Mouse (Mus musculus): ENCODE measurements around the gene Gramd1a.
A peak's percentile ranks its signal among the peaks of the same experiment; 100 is the strongest.

The Gramd1a gene

DNA sequence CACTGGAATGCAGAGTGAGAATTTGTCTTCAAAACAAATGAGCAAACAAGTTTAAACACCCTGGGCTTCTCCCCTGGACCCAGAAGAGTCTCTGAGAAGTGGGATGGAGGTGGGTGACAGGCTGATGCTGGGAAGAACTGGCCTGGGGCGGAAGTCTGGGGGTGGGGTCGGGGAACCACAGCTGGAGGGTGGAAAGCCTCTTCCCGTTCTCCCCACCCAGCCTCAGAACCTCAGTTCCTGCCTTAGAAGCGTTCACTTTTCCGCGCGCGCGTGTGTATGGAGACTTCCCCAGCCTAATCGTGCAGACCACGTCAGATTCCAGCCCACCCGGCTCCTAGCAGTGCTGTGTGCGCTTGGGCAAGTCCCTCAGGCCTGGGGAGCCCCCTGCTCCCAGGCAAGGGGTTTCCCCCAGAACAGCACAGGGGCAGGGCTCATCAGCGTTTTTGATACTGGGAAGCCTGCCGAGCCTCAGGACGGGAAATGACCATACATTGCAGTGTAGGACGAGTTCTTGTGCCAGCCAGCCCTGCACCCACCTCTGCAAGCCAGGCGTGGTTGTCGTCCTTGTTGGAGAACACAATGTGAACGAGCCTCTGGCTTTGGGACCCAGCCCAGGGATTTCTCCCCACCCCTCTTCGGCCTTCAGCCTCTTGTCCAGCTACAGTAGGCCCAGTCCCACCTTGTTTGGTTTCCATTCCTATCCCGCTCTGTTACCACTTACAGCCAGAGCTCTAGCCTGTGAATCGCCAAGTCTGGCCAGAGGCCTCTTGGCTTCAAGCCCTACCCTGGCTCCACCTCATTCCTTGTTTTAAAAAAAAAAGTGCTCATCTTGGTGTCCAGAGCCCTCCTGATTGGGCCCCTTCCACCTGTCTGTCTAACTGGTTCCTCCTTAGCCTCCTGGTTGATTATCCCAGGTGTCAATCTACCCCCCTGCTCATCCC is 4.1 kb downstream of the Gramd1a start:
- DNase-seq (ENCODE audit: low read depth) = peak; percentile 90

DNA sequence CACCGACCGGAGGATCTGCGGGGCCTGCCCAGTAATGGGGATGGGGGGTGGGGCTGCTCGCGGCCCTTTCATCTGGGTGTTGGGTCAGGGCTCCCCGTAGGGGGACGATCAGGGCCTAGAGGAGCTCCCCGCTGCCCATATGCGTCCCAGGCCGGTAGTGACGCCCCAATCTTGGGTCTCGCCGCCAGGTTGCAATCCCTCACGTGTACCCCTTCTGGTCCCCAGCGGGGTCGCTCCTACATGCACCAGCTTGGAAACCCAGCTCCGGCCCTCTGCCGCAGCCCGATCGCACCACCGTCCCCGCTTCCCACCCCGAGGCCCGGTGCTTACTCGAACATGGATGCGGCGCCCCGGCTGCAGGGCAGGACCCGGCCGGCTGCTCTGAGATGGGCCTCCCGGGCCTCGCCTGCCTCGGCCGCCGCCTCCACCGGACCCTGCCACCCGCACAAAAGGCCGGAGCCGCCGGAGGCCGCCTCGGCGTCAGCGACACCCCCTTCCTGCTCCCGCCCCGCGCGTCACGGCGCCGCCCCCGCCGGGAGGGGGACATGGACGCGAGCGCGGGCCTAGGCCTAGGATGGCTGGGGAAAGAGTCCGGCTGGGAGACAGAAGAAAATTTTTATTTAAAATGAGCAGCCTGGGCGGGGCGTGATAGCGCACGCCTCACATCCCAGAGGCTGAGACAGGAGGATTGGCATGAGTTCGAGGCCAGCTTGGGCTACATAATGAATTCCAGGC is 5.0 kb downstream of the Gramd1a start:
- DNase-seq (ENCODE audit: low read depth) = peak; percentile 86

DNA sequence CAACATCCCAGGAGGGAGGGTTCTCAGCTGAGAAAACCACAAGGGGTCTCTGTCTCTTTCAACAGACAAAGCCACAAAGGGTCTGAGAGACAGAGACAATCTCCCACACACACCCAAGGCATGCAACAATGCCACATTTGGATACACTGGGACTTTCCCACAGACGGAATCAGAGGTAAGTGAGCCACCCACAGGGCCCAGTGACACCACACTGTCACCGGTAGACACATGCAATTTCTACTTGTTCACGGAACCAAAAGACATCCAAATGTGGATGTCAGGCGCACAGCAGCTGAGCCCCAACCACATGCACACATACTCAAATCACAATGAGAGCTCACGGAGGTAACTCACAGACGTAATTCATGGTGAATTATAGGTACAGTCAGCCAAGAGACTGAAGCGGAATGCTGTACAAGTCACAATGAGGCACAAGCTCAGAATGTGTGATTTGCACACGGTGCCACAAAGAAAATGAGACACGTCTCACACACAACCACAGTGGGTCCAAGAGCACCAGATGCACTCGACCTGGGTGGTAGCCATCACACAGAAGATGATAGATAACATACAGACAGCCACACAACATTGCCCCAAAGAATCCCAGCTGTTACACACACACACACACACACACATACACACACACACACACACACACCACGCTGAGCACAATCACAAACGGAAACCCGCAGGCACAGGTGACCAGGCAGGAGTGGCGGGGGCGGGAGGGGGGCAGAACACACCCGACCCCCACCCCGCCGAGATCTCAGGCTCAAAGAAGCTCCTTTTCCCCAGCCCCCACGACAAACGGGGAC is 5.7 kb downstream of the Gramd1a start:
- DNase-seq (ENCODE audit: low read depth) = peak; percentile 86

DNA sequence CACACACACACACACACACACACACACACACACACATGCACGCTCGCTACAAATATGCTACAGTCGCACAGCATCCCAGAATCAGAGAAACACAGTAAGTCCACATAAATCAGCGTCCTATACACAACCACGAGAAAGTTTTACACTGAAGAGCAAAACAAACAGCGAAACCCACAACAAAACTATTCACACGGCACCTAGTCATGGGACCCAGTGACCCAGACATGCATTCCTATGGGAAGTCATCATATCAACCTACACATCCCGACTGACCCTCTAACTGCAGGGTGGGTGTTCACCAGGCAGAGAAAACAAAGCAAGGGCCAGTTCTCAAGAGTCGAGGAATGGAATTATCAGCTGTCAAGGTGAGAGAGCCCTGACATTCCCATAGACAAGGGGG is 6.4 kb downstream of the Gramd1a start:
- DNase-seq (ENCODE audit: low read depth) = peak; percentile 58

DNA sequence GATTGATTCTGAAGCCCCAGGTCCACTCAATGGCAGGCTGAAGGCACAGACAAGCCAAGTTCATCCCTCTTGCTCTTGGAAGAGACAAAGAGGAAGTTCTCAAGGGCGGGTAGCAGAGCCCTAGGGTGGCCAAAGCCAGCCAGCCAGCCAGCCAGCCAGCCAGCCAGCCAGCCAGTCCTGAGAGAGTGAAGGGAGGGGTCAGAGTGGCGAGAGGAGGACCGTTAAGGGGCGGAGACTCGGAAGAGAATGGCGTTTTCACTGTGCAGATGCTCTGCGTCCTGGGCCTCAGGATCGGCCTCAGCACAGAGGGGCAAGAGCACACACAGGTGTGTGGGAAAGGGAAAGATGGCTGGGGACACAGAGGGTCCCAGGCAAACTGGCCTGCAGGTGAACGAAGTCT is 6.9 kb downstream of the Gramd1a start:
- DNase-seq (ENCODE audit: low read depth) = peak; percentile 76

DNA sequence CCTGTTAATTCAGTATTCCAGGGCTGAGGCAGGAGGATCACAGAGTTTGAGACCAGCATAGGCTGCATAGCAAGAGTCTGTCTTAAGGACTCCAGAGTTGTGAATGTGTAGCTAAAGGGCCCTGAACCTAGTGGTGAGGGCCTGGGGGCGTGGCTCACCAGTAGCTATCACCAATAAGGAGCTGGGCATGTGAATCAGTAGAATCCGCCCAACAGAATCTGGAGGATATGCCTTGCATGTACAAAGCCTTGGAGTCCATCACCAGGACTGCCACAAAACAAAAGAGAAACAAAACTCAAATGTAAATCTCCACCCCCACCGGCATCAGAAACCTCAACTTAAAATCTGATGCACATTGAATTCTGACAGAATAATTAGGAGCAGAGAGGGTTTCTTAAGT is 7.6 kb downstream of the Gramd1a start:
- peak; percentile 86 for DNase-seq (ENCODE audit: low read depth)

DNA sequence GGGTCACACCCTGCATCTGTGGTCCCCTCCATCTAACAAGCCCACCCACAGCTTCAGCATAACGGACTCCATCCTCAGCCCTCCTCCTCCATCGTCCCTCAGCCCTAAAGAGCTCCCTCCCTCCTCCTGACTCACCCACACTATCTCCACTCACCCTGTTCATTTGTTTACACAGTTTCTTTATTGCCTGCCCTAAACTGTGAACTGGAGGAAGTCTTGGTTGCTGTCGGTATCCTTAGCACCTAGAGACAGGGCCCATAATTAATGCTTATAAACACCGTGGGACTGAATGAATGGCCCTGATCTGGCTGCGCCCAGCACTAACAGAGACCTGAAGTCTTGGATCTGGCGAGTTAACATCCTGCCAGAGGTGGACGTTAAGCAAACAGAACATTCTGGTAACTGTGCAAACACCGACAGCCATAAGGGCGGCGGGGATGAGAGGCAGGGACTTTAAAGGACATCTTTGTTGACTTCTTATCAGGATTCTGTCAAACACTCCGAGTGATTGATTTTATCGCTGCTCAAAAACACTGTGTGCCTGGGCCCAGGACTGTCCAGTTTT is 10.0 kb downstream of the Gramd1a start:
- no peak for DNase-seq (ENCODE audit: low read depth)

DNA sequence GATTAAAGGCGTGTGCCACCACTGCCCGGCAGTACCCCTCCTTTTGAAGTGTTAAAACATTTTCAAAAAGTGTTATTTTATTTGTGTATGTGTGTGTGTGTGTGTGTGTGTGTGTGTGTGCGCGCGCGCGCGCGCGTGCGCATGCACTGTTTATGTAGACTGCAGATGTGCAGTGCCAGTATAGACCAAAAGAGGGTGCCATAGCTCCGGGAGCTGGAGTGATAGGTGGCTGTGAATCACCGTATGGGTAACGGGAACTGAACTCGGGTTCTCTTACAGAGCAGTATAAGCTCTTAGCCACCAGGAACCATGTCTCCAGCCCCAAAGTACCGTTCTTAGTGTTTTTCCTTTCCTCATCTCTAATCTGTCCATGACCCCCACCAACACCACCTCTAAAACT is 10.8 kb downstream of the Gramd1a start:
- DNase-seq (ENCODE audit: low read depth) = peak; percentile 68

DNA sequence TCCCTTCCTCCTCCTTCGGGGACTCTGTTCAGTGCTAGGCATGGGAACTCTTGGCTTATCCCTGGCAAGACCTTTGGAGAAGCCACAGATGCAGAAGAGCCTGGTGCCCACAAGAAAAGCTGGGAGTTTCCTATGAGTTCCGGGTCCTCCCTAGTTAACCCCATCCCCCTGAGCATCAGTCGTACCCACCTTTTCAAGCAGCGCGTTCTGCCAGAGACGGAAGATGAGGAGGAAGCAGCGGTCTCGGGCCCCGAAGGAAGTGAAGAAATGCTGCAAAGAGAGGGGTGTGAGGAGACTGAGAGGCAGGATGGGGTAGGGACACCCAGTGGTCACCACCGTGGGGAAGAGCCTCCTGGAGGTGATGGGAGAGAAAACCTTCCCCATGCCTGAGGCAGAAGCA is 14.8 kb downstream of the Gramd1a start:
- no peak for DNase-seq (ENCODE audit: low read depth)

DNA sequence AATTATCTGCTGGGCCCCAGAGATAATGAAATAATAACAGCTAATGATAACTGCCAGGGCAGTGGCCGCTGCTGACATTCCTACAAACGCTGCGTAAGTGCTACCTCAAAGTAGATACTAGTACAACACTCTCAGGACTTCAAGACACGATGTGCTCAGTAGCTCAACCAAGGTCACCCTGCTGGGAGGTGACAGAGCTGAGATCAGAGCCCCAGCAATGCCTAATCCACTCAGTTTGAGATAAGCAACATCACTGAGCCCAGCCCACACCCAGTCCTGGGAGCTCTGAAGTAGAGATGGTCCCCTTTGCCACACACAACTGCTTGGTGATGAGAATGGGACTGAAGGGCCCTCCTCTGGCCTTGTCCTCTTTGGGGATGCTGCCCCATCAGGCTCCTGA is 15.4 kb downstream of the Gramd1a start:
- no peak for DNase-seq (ENCODE audit: low read depth)

DNA sequence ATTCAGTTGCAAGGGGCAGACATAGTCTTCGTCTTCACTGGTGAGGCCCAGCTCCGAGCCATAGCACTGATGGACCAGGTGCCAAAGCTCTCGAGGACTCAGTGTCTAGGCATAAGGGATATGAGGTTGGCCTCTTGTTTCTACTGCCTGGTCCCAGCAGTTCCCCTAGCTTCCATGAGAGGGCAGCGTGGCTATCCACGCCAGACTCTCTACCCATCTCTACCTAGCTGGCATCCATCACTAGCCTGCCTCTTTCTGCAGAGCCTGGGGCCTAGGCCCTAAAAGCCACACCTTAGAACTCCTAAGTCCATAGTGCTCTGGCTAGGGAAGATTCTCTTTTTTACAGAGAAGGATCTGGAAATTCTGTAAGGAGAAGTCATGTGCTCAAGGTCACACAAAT is 15.9 kb downstream of the Gramd1a start:
- DNase-seq (ENCODE audit: low read depth) = peak; percentile 79

DNA sequence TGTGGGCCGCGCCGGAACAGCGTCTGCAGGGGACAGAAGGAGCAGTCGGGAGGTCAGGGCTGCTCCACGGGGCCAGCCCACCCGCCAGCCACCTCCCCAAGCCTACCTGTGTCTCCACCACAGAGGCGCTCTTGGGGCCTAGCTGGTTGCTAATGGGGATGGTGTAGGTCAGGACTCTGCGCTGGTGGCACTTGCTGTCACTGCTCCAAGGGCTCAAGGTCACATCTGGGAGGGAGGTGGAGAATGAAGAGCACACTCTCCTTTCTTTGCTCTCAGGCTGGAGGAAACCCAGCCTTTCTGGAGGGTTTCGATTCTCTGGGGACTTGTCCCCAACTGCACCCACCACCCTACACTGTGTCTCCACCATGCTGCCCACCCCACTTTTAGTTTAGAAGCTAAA is 20.0 kb downstream of the Gramd1a start:
- DNase-seq (ENCODE audit: low read depth) = no peak

DNA sequence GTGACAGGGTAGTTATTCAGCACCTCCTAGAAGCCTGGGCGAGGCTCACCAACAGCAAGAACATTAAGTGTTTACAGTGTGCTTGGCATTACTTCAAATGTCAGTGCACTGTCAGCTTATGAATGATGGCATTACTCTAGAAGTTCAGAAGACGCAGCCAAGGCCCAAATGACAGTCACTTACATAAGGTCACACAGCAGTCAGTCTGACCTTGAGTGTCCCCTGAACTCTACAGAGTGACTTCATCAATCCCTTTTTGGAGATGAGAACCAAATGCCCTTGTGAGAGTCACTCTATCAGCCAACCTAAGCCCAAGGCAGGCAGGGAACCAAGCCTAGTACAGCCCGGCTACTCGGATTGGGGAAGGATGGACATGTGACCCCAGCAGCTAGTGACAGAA is 23.8 kb downstream of the Gramd1a start:
- DNase-seq (ENCODE audit: low read depth) = no peak

DNA sequence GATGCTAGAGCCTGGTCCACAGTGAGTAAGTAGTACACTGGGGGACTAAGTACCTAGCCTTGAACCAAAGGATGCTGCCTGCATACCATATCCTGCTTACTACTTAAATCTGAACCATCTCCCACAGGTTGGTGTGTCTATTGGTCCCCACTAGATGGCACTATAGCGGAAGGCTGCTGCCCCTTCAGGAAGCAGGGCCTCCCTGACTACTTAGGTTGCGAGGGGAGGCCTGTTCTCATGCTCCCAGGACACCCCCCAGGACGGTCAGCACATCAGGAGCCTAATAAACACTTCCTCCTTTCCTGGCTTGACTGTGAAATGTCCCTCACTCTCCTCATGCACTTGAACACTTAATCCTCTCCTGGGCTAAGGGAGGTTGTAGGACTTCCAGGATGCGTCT is 24.9 kb downstream of the Gramd1a start:
- DNase-seq (ENCODE audit: low read depth) = peak; percentile 85

DNA sequence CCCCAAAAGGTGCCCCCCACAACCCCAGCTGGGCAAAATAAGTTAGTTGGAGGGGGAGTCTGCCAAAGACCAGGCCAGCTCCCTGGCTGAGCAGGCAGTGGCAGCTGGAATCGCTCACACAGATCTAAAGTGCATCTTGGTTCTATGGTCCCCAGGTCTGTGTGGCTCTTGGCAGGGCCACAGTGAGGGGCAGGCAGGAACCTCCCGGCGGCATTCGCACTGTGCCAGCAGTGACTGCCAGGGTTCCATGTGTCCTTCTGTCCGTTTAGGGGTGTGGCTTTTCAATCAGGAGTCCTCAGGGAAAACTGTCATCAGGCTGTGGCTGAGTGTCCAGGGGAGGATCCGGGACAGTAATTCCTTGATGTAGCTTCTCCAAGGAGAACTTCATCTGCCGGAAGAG is 25.5 kb downstream of the Gramd1a start:
- no peak for DNase-seq (ENCODE audit: low read depth)

DNA sequence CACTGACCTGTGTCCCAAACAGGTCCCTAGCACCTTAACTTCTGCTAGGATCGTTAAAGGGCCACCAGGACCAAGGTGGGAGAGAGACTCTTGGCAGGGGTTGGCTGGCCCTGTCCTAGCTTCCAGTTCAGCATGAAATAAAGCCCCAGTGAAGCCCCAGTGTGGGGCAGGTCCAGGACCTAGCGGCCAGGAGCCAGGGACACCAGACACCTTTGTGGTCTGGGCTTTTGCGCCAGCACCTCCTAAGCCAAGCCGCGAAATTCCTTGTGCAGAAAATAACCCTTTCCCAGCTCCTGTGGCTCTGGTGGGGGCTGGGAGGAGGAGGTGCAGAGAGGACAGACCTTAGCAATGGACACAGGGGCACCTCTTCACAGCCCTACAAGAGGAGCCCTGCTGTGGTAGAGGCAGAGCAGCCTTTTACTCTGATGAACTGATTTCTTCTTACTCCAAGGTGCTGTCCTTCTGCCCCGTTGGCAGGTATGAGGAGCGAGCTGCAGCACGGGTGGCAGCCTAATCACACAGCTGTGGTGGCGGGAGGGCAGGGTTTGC is 27.5 kb downstream of the Gramd1a start:
- no peak for DNase-seq (ENCODE audit: low read depth)

DNA sequence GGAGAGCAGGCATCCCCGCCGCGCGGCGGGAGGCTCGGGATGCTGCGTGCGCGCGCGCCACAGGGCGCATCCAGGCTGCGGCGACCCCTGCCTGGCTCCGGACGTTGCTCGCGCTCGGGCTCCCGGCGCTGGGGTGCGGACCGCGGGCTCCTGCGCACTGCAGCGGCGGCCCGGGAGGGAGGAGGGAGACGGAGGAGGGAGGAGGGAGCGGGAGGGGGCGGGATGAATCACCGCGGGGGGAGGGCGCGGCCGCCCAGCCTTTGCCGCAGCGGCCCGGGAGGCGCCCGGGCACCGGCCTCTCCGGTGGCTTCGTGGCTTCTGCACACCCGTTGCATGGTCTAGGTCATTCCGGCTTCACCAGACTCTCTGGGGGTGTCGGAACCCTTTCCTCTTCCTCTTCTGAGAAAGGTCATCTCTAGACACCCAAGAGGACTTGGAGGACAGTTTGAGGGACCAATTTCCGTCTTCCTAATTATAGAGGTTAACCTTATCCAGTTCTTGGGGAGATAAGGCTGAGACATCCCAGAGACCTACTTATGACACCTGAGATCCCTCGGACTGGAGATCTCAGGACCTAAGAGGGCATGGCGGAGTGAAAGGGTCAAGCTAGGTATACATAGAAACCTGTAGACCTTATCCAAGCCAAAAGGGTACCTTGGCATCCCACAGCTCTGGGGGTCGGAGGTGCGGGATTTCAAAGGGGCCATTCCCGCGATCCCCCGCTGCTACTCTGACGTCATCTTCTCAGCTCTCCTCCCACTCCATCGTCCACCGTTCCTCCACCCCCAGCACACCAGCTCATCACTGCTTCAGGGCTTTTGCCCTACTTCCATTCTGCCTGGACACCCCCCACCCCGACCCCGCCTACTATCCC is 28.6 kb downstream of the Gramd1a start, which contains the start of gene Scn1b:
TSS of gene Scn1b (minus strand) at position 153 of the 874 bp plus-strand sequence.
- DNase-seq (ENCODE audit: low read depth) = peak; percentile 66

DNA sequence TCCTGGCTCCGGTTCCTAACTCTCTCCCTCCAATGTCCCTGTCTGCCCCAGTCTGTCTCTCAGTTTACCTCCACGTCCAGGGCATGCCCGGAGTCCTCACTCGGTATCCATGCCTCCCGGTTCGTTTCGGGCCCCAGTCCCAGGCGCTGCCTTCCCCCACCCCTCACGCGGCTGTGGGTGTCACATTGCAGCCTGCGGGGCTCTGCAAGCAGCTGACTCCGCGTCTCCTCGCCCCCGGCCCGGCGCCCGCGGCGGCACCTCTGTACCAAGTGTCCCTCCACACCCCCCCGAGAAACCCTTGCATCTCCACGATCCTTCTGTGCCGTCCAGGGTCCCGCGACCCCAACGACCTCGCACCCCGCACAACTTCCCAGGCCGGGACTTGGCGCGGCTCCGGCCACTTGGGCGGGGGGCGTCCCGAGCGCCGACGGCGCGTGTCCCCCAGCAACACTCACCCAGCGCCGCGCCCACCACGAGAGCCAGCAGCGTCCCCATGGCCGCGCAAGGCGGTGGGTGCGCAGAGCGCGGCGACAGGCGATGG is 29.4 kb downstream of the Gramd1a start:
- no peak for DNase-seq (ENCODE audit: low read depth)

DNA sequence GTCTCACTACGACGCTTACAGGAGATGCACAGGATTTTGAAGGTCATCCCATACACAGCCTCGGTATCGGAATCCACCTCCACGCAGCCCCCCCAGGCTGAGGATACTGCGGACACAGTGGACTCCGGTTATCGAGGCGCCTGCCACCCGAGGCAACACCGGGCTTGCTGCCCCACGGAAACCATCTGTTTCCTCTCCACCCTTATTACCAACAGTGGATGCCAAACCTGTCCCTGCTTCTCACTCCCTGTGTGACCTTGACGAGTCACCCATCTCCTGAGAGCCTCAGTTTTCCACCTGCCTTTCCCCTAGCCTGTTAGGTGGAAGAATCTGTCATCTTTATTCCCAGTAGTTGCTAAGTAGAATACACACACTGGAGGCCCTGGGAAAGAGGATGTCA is 30.6 kb downstream of the Gramd1a start:
- DNase-seq (ENCODE audit: low read depth) = no peak

DNA sequence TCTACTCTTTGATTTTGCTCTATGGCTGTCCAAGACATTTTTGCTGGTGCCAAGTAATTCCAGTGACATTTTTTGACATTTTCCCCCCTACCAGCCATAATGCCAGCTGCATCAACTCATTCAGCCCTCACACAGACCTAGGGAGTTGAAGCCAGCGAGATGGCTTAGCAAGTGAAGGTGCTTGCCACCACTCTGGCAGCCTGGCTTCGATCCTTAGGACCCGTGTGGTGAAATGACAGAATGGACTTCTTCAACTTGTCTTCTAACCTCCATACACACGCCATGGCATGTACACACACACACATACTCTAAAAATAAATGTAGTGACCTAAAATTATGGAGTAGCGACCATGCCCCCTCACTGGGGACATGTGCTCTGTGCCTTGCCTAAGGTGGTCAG is 31.3 kb downstream of the Gramd1a start:
- DNase-seq (ENCODE audit: low read depth) = no peak

All from induced T-regulatory cell, adult 2 months (primary cell).